Mouse (Mus musculus) stomach, postnatal 0 days (tissue): ENCODE results near the gene Mstn.

Source experiments
- CTCF ChIP-seq: IDR thresholded peaks from 2 replicates; pipeline ENCODE4 v1.5.1; 2016; ENCODE audit warnings: antibody characterized with exemption, low read depth, mild to moderate bottlenecking, moderate library complexity
- EP300 ChIP-seq: optimal IDR thresholded peaks from 2 replicates; pipeline ENCODE3; 2016; ENCODE audit warnings: antibody characterized with exemption

- no peak for TF ChIP-seq CTCF
- TF ChIP-seq EP300, result no peak
Measured at GRCm38 (mm10) chr1:53063921-53064320, 2.5 kb downstream of the Mstn start.
